Mouse (Mus musculus) spleen, postnatal 0 days (tissue): ENCODE results near the gene Ifna12. TPM values are rescaled to one million over a fixed set of nuclear protein-coding genes. Genes with fewer than 3 reads are reported as not detected.

Source experiments
- polyA plus RNA-seq: library from polyadenylated mRNA; unstranded; fragments of >200 nt; fragmentation: Nextera tagmentation; extraction: Ambion mirVana; gene quantifications from 2 replicates; pipeline ENCODE4 v1.2.1, GENCODE M21; 2015

Ifna12 gene
- not detected in 2 replicates for polyA plus RNA-seq

DNA sequence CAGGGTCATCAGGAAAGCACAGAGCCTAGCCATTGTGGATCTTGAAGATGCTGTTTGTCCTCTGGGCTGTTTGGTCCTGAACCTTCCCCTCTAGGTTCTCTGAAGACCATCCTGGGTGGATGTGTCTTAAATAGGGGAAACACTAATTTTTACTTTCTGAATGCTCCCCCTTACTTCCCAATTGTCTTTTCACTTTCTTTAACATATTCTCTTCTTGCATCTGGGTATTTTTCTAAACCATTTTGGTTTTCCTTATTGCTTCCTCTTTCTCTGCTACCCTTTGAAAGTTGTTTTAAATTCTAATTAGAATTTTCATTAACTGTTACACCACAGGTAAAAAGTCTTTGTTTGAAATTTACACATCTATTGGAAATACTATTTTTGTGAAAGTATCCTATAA is at the start of gene Ifna12:
Ifna12 (minus strand) TSS at position 101 of the 400 bp plus-strand sequence.

DNA sequence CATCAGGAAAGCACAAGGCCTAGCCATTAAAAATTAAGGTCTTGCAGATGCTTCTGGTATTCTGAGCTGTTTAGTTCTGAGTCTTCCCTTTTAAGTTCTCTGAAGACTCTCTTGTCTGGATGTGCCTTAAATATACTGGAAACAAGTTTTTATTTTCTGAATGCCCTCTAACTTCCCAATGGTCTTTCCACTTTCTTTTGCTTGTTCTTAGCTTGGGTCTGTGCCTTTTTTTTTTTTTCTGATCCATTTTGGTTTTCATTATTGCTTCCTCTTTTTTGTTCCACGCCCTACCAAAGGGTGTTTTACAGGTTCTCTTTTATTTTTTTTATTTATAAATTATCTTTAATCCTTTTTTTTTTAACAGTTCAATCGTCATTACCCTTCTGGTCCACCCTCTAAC is 41.2 kb upstream of the Ifna12 start, which contains the start of gene Ifna13:
Ifna13 (minus strand) TSS at position 101 of the 400 bp plus-strand sequence.

DNA sequence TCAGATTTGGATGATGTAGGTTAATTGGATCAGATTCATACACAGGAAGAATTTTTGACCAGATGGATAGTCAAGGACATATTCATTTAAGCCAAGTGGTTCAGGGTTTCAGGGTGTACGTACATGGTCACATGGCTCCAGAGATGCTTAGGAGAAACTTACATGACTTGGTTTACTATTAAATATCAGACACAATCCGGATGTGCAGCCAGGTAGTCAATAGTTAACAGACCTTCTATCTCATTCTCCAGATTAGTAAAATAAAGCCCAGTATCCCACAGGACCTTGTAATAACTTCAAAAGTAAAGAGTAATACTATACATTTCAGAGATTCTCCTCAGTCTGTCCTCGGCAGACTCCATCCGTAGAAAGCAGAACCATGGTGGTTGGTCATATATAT is 31.1 kb upstream of the Ifna12 start, which contains the start of gene C87499:
C87499 (minus strand) TSS at position 101 of the 400 bp plus-strand sequence.

DNA sequence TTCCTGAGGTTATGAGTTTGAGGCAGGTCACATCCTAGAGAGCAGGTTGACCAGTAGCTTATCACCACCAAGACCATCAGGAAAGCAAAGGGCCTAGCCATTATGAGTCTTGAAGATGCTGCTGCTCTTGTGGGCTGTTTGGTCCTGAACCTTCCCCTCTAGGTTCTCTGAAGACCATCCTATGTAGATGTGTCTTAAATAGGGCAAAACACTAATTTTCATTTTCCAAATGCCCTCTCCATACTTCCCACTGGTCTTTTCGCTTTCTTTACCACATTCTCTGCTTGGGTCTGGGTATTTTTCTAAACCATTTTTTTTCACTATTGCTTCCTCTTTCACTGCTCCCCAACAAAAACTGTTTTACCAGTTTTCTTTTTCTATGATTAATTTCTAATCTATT is 10.9 kb downstream of the Ifna12 start, which contains the start of gene Ifna9:
Ifna9 (minus strand) TSS at position 101 of the 400 bp plus-strand sequence.

DNA sequence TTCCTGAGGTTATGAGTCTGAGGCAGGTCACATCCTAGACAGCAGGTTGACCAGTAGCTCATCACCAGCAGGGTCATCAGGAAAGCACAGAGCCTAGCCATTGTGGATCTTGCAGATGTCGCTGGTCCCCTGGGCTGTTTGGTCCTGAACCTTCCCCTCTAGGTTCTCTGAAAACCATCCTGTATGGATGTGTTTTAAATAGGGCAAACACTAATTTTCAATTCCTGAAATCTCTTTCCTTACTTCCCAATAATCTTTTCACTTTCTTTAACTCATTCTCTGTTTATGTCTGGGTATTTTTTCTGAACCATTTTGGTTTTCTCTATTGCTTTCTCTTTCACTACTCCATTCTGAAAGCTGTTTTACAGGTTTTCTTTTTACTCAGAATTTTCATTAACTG is 31.5 kb downstream of the Ifna12 start, which contains the start of gene Ifna14:
Ifna14 (minus strand) TSS at position 101 of the 400 bp plus-strand sequence.

DNA sequence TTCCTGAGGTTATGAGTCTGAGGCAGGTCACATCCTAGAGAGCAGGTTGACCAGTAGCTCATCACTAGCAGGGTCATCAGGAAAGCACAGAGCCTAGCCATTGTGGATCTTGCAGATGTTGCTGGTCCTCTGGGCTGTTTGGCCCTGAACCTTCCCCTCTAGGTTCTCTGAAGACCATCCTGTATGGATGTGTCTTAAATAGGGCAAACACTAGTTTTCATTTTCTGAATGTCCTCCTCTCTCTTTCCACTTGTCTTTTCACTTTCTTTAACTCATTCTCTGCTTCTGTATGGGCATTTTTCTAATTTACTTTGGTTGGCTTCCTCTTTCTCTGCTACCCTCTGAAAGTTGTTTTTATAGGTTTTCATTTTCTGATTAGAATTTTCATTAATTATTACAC is 45.0 kb downstream of the Ifna12 start, which contains the start of gene Ifna15:
Ifna15 (minus strand) TSS at position 101 of the 400 bp plus-strand sequence.

Other genes with a start within 250 kb of the Ifna12 start
- 12.3 and 18.5 TPM in 2 replicates for gene Hacd4, start 164.4 kb downstream of the Ifna12 start, polyA plus RNA-seq
- not detected in 2 replicates for gene Ifnb1, start 80.6 kb downstream of the Ifna12 start, polyA plus RNA-seq
- gene Ifna15, start 45.1 kb downstream of the Ifna12 start, polyA plus RNA-seq, result not detected in 2 replicates
- gene Ifna14, start 31.6 kb downstream of the Ifna12 start, polyA plus RNA-seq, result not detected in 2 replicates
- gene Ifna9, start 11.0 kb downstream of the Ifna12 start, polyA plus RNA-seq, result not detected in 2 replicates
- not detected in 2 replicates for gene C87499, start 31.0 kb upstream of the Ifna12 start, polyA plus RNA-seq
- not detected in 2 replicates for gene Ifna13, start 41.1 kb upstream of the Ifna12 start, polyA plus RNA-seq
- gene Ifna16, start 73.5 kb upstream of the Ifna12 start, polyA plus RNA-seq, result not detected in 2 replicates
- gene Ifna2, start 80.5 kb upstream of the Ifna12 start, polyA plus RNA-seq, result not detected in 2 replicates
- gene Ifnab, start 88.0 kb upstream of the Ifna12 start, polyA plus RNA-seq, result not detected in 2 replicates
- gene Gm26566, start 118.4 kb upstream of the Ifna12 start, polyA plus RNA-seq, result 0.17 and 0.38 TPM in 2 replicates
- 23.7 and 28.8 TPM in 2 replicates for gene Klhl9, start 119.1 kb upstream of the Ifna12 start, polyA plus RNA-seq
- gene Gm13271, start 151.5 kb upstream of the Ifna12 start, polyA plus RNA-seq, result not detected in 2 replicates
- 0.17 and 0.19 TPM in 2 replicates for gene Gm13283, start 156.7 kb upstream of the Ifna12 start, polyA plus RNA-seq
- not detected in 2 replicates for gene Gm13290, start 170.5 kb upstream of the Ifna12 start, polyA plus RNA-seq
- gene Gm13289, start 173.5 kb upstream of the Ifna12 start, polyA plus RNA-seq, result not detected in 2 replicates
- gene Gm13272, start 176.5 kb upstream of the Ifna12 start, polyA plus RNA-seq, result not detected in 2 replicates
- 0.33 TPM in 1 of 2 replicates, not detected in the other for gene Ifnz, start 178.8 kb upstream of the Ifna12 start, polyA plus RNA-seq
- gene Gm13276, start 182.3 kb upstream of the Ifna12 start, polyA plus RNA-seq, result not detected in 2 replicates
- not detected in 2 replicates for gene Gm13277, start 185.3 kb upstream of the Ifna12 start, polyA plus RNA-seq
- gene Gm13278, start 188.2 kb upstream of the Ifna12 start, polyA plus RNA-seq, result not detected in 2 replicates
- gene Gm13275, start 191.1 kb upstream of the Ifna12 start, polyA plus RNA-seq, result not detected in 2 replicates
- gene Gm13279, start 194.0 kb upstream of the Ifna12 start, polyA plus RNA-seq, result not detected in 2 replicates
- 0.79 TPM in 1 of 2 replicates, not detected in the other for gene Gm13285, start 196.3 kb upstream of the Ifna12 start, polyA plus RNA-seq
- gene Gm13287, start 199.9 kb upstream of the Ifna12 start, polyA plus RNA-seq, result not detected in 2 replicates
- gene Gm13288, start 202.2 kb upstream of the Ifna12 start, polyA plus RNA-seq, result not detected in 2 replicates
- gene Ifna7, start 212.9 kb upstream of the Ifna12 start, polyA plus RNA-seq, result not detected in 2 replicates
- not detected in 2 replicates for gene Ifna11, start 216.6 kb upstream of the Ifna12 start, polyA plus RNA-seq
- not detected in 2 replicates for gene Ifna6, start 224.0 kb upstream of the Ifna12 start, polyA plus RNA-seq
- gene Ifna5, start 232.1 kb upstream of the Ifna12 start, polyA plus RNA-seq, result not detected in 2 replicates
- not detected in 2 replicates for gene Ifna4, start 238.5 kb upstream of the Ifna12 start, polyA plus RNA-seq
- not detected in 2 replicates for gene Ifna1, start 246.7 kb upstream of the Ifna12 start, polyA plus RNA-seq